Mouse (Mus musculus) C2C12 (cell line): ENCODE measurements around the gene Ccdc78. TPM values are rescaled to one million over a fixed set of nuclear protein-coding genes. Genes with fewer than 3 reads are reported as not detected.
A peak's percentile ranks its signal among the peaks of the same experiment; 100 is the strongest.

ENCODE experiments used
- H3K27me3 ChIP-seq: one replicate; pipeline ENCODE4 v1.6.1; 2011; ENCODE audit not compliant: control insufficient read depth, insufficient read depth, insufficient read length
- H3K36me3 ChIP-seq: one replicate; pipeline ENCODE4 v1.6.1; 2011; ENCODE audit not compliant: control insufficient read depth, insufficient read depth
- H3K4me3 ChIP-seq: one replicate; pipeline ENCODE4 v1.5.1; 2011; ENCODE audit warnings: mild to moderate bottlenecking, control low read depth; ENCODE audit not compliant: poor library complexity, insufficient read depth, severe bottlenecking
- H3K79me2 ChIP-seq: one replicate; pipeline ENCODE4 v1.6.1; 2011; ENCODE audit not compliant: control insufficient read depth, insufficient read depth
- H3K79me3 ChIP-seq: one replicate; pipeline ENCODE4 v1.6.1; 2011; ENCODE audit warnings: low read depth, control low read depth
- H3ac ChIP-seq: one replicate; pipeline ENCODE3; 2011; ENCODE audit warnings: low read depth; ENCODE audit not compliant: control insufficient read depth, insufficient read length
- CEBPB ChIP-seq: IDR thresholded peaks from one replicate; pipeline ENCODE4 v1.6.1; 2011; ENCODE audit warnings: low read depth, mild to moderate bottlenecking, control low read depth, moderate library complexity
- CTCF ChIP-seq: IDR thresholded peaks from one replicate; pipeline ENCODE4 v1.5.1; 2011; ENCODE audit not compliant: control insufficient read depth, insufficient read depth, insufficient read length
- FOSL1 ChIP-seq: IDR thresholded peaks from one replicate; pipeline ENCODE4 v1.8.0; 2011; ENCODE audit warnings: mild to moderate bottlenecking, low read length; ENCODE audit not compliant: poor library complexity, insufficient read depth, severe bottlenecking
- MAX ChIP-seq: IDR thresholded peaks from one replicate; pipeline ENCODE4 v1.6.1; 2011; ENCODE audit warnings: mild to moderate bottlenecking, control low read depth
- MYOD1 ChIP-seq: IDR thresholded peaks from one replicate; pipeline ENCODE4 v1.6.1; 2011; ENCODE audit warnings: low read depth; ENCODE audit not compliant: control insufficient read depth, insufficient read length
- MYOG ChIP-seq: IDR thresholded peaks from one replicate; pipeline ENCODE4 v1.6.1; 2011; ENCODE audit not compliant: control insufficient read depth, insufficient read length; ENCODE audit errors: extremely low read depth
- USF1 ChIP-seq: IDR thresholded peaks from one replicate; pipeline ENCODE4 v1.6.1; 2011; ENCODE audit warnings: low read depth, mild to moderate bottlenecking, control low read depth, moderate library complexity
- polyA plus RNA-seq: library from polyadenylated mRNA; unstranded; fragments of >200 nt; fragmentation: generic; extraction: Trizol; gene quantifications from one replicate; pipeline ENCODE4 v1.2.1, GENCODE M21; 2012; ENCODE audit warnings: missing spikeins

Gene Ccdc78
- polyA plus RNA-seq, 1 experiment, result 0.12 TPM

DNA sequence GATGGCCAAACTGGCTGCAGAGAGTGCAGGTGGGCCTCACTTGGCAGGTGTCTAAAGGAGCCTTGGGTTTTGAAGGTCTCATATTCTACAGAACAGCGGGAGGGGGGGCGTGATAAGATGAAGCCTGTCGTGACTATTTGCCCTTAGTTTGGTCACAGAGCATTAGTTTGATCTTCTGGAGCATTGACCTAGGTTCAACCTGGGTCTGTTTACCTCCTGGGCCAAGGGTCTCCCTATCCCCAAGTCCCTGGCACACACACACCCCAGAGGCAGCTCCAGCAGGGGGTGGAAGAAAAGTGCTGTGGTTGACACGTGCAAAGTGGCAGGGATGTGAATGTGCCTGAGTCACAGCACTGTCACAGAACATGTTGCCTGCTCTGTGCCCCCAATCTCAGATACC, 24.5 kb downstream of the Ccdc78 start:
- Histone ChIP-seq H3K79me3 (no peaks in the 10 kb centered on the region), H3K36me3 (no peaks in the 10 kb centered on the region), H3ac (no peak overlapping the region), H3K79me2 (no peaks in the 10 kb centered on the region), H3K27me3 (no peaks in the 10 kb centered on the region), H3K4me3 (no peak overlapping the region)
- TF ChIP-seq MYOD1 (no peak), FOSL1 (no peak), USF1 (no peak), CTCF (no peak), MYOG (no peak), MAX (no peak), CEBPB (no peak)

DNA sequence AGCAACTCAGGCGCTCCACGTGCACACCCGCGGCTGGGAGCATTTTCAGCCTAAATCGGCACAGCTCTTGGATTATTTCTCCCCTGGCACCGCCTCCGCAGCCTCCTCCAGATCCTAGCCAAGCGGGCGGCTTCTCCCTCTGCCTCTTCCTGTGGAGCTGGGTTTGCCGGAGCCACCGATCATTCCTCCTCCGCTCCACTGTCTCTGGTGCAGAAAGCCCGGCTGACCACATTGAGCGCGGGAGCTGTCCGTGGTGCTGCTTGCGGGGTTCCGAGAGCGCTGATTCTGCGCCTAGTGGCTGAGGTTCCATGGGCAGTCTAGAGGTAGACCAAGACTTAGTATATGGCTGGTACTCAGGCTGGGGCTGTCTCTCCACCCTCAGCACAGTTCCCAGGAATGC, 27.1 kb downstream of the Ccdc78 start:
- Histone ChIP-seq H3K79me2 (no peaks in the 10 kb centered on the region), H3ac (no peak overlapping the region), H3K27me3 (no peaks in the 10 kb centered on the region), H3K36me3 (no peaks in the 10 kb centered on the region), H3K4me3 (no peak overlapping the region), H3K79me3 (no peaks in the 10 kb centered on the region)
- peak; percentile 68 for TF ChIP-seq MAX
- no peak for TF ChIP-seq USF1

DNA sequence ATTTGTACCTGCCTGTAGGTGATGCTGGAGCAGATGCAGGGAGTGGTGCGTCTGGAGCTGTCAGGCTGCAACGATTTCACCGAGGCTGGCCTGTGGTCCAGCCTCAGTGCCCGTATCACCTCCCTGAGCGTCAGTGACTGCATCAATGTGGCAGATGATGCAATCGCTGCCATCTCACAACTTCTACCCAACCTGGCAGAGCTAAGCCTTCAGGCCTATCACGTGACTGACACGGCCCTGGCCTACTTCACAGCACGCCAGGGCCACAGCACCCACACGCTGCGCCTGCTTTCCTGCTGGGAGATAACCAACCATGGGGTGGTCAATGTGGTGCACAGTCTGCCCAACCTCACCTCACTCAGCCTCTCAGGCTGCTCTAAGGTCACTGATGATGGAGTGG, 31.3 kb downstream of the Ccdc78 start:
- TF ChIP-seq FOSL1 (no peak), USF1 (no peak), MYOD1 (no peak), MAX (no peak), CTCF (no peak)
- no peaks in the 10 kb centered on the region for H3K27me3 ChIP-seq
- H3K79me2 ChIP-seq, result no peaks in the 10 kb centered on the region
- no peak overlapping the region for H3K4me3 ChIP-seq
- H3K79me3 ChIP-seq, result no peaks in the 10 kb centered on the region
- no peaks in the 10 kb centered on the region for H3K36me3 ChIP-seq
- H3ac ChIP-seq, result no peak overlapping the region

DNA sequence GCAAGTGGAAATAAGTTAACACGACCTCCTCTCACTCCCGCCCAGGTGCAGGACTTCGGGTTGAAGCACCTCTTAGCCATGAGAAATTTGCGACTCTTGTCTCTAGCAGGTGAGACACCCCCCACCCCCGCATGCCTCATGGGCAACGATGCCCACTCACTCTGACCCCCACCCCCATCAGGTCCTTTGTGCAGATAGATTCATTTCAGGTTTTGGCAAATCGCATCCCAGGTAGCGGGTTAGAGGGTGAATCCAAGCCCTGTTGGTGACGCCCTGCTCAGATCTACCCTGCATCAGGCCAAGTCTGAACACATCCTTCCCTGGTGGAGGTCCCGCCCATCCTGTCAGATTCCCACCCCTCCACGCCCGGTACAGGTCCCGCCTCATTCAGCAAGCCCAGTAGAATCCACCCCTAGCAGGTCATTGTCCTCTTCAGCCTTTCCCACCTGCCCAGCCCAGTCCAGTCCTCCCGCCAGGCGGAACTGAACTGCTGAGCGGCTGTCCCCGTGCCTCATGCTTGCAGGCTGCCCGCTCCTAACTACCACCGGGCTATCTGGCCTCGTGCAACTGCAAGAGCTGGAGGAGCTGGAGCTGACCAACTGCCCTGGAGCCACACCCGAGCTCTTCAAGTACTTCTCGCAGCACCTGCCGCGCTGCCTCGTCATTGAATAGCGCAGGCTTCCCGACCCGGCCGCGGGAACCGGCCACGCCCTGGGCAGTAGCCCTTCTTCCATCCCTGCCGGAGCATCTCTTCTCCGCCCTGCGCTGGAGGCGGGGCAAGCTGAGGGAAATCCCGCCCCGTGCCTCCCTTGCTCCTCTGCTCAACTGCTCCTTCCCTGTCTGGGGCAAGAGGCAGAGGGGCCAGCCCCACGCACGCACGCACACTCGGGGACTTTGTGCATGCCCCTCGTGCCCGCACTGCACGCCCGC, 32.7 kb downstream of the Ccdc78 start:
- Histone ChIP-seq H3K36me3 (no peaks in the 10 kb centered on the region), H3K79me2 (peaks cover 4% of the 10 kb centered on the region), H3ac (peak overlapping the region; percentile 12), H3K27me3 (no peaks in the 10 kb centered on the region), H3K4me3 (no peak overlapping the region), H3K79me3 (no peaks in the 10 kb centered on the region)
- TF ChIP-seq FOSL1 (no peak), MYOD1 (no peak), MYOG (no peak), MAX (no peak), CTCF (no peak), CEBPB (no peak), USF1 (no peak)

DNA sequence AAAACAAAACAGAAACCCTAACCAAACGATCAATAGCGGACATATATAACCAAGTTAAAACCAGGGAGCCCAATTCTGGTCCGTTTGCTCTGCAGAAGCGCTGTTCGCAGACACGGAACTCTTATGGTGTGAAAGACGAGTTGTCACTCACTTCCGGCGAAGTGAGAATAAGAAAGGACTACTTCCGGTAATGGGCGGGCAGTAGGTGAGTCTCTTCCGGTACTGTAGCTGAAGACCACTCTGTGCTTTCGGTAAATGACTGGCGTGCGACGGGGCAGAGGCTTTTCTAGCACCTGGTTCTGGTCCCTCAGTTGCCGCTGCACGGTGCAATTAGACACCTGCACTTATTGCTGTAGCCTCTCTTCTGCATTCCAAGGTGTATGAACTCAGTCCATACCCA, 37.1 kb downstream of the Ccdc78 start, which contains the start of gene Wdr24:
TSS of gene Wdr24 (plus strand) at position 176 of the 400 bp plus-strand sequence.
- H3K27me3 ChIP-seq, result no peaks in the 10 kb centered on the region
- no peaks in the 10 kb centered on the region for H3K36me3 ChIP-seq
- no peaks in the 10 kb centered on the region for H3K79me3 ChIP-seq
- H3ac ChIP-seq, result peak within 1 kb of the TSS; percentile 75
- peak within 1 kb of the TSS; percentile 57 for H3K4me3 ChIP-seq
- TF ChIP-seq FOSL1 (no peak), MYOG (no peak), CEBPB (no peak), CTCF (no peak), MYOD1 (no peak), USF1 (no peak), MAX (no peak)
- H3K79me2 ChIP-seq, result peaks cover 13% of the 10 kb centered on the region

DNA sequence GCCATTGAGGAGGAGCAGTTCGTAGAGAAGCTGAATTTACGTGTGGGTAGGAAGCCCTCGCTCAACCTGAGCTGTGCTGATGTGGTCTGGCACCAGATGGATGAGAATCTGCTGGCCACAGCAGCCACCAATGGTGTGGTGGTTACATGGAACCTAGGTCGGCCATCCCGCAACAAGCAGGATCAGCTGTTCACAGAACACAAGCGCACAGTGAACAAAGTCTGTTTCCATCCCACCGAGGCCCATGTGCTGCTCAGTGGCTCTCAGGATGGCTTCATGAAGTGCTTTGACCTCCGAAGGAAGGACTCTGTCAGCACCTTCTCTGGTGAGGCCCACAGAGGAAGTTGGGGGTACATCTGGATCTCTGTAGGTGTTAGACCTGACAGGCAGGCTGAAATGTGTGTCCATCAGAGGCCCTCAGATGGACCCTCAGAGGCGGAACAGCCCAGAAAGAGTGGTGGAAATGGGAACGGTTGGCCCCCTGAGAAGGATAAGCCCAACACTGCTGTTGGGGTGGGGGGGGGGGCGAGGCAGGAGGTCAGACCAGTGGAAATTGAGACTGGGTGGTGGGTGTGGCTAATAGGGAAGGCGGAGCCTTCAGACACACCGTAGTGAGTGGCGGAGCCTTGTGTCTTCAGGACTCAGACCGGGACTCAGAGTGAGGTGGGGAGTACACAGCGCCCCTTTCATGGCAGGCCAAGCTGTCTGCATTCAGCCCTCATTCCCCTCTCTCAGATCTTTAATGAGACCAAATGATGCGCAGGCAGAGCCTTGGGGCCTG, 38.2 kb downstream of the Ccdc78 start:
- Histone ChIP-seq H3K27me3 (no peaks in the 10 kb centered on the region), H3K36me3 (peaks cover 3% of the 10 kb centered on the region), H3K4me3 (no peak overlapping the region), H3ac (no peak overlapping the region), H3K79me3 (no peaks in the 10 kb centered on the region), H3K79me2 (peaks cover 13% of the 10 kb centered on the region)
- TF ChIP-seq MYOD1, result no peak
- TF ChIP-seq MYOG, result no peak
- TF ChIP-seq CTCF, result no peak
